Mouse (Mus musculus) forebrain, embryonic 14.5 days (tissue): ENCODE measurements around the gene Prim2. TPM values are rescaled to one million over a fixed set of nuclear protein-coding genes. Genes with fewer than 3 reads are reported as not detected.
A peak's percentile ranks its signal among the peaks of the same experiment; 100 is the strongest.

Source experiments
- ATAC-seq: fragments of 200-750 bp; cut with Nextera tagmentation; 2 replicates; pipeline ENCODE4 v1.8.0; 2017; ENCODE audit warnings: mild to moderate bottlenecking, moderate library complexity
- DNase-seq: peaks from one replicate; pipeline ENCODE4 v3.0.0-alpha.2; 2015; ENCODE audit warnings: low spot score
- H3K27ac ChIP-seq: fragments of 300-500 bp; sonication (generic); 2 replicates; pipeline ENCODE4 v1.5.1; 2014; ENCODE audit warnings: low read depth, mild to moderate bottlenecking, control low read depth, low read length, moderate library complexity
- H3K27me3 ChIP-seq: fragments of 300-500 bp; sonication (generic); replicated peaks from 2 replicates; pipeline ENCODE4 v1.6.1; 2014; ENCODE audit warnings: low read length, control low read depth, mixed read lengths; ENCODE audit not compliant: control insufficient read depth, insufficient read depth
- H3K36me3 ChIP-seq: fragments of 300-500 bp; sonication (generic); 2 replicates; pipeline ENCODE4 v1.6.1; 2014; ENCODE audit warnings: low read length, control low read depth; ENCODE audit not compliant: control insufficient read depth, insufficient read depth
- H3K4me1 ChIP-seq: fragments of 300-500 bp; sonication (generic); 2 replicates; pipeline ENCODE4 v1.6.1; 2014; ENCODE audit warnings: antibody characterized with exemption, low read length, control low read depth; ENCODE audit not compliant: control insufficient read depth, insufficient read depth
- H3K4me2 ChIP-seq: fragments of 300-500 bp; sonication (generic); 2 replicates; pipeline ENCODE4 v1.6.1; 2014; ENCODE audit warnings: mild to moderate bottlenecking, control low read depth, low read length
- H3K4me3 ChIP-seq: fragments of 300-500 bp; sonication (generic); 2 replicates; pipeline ENCODE4 v1.5.1; 2014; ENCODE audit warnings: low read depth, low read length, control low read depth
- H3K9ac ChIP-seq: fragments of 300-500 bp; sonication (generic); 2 replicates; pipeline ENCODE4 v1.6.1; 2014; ENCODE audit warnings: mild to moderate bottlenecking, low read length, control low read depth, moderate library complexity
- H3K9me3 ChIP-seq: fragments of 300-500 bp; sonication (generic); replicated peaks from 2 replicates; pipeline ENCODE4 v1.6.1; 2016; ENCODE audit warnings: low read length, control low read depth, mixed read lengths; ENCODE audit not compliant: control insufficient read depth
- WGBS: fragments of 180-500 bp; shearing (Covaris S2); extraction: QIAGEN DNeasy Blood & Tissue Kit; methylation state at CpG from one replicate; pipeline ENCODE4 v1.1.7; 2014; 5-methylcytosine and 5-hydroxymethylcytosine counted together
- polyA plus RNA-seq: library from polyadenylated mRNA; unstranded; fragments of >200 nt; fragmentation: Nextera tagmentation; extraction: Ambion mirVana; gene quantifications from 2 replicates; pipeline ENCODE4 v1.2.1, GENCODE M21; 2014

Prim2 gene
- polyA plus RNA-seq, 1 experiment from 2014 or later = 36.8 TPM

DNA sequence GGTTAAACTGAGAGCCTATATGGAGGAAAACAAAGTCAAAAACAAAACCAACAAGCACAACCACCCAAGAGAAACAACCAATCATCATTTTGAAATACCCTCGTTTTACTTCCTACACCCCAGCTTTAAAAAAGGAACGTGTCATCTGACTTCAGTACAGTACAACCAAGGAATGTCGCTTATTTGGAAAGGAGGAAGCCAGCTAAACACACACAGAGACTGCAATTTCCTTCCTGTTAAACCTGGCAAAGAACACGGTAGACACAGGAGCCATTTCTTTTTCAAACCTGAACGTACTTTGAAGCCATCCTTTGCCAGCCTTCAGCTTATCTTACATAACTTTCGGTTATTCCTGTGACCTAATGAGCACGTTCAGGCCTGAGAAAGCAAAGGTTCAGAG, 166.7 kb downstream of the Prim2 start:
- Histone ChIP-seq H3K4me2 (no peak overlapping the region), H3K27me3 (no peaks in the 10 kb centered on the region)
- WGBS = 58% methylated on average over 7 of the region's 7 CpGs

DNA sequence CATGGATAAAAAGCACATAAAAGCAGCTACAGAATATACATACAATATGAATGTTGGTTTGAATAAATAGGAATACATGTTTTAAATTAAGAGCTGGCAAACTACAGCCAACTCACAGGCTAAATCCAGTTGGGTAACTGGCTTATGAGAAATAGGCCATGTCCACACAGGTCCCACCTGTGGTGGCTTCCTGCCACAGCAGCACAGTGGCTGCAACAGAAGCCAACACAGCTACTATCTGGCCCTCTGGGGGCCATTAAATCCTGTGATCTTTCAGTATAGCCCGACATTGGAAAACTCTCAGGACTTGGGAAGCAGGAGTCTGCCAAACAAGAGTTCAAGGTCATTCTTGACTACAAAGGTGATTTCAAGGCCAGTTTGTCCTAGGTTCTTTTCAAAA, 167.3 kb downstream of the Prim2 start:
- Histone ChIP-seq H3K27ac (no peak overlapping the region), H3K4me1 (no peaks in the 10 kb centered on the region; the same call in 1 of the 2 replicates), H3K9me3 (no peaks in the 10 kb centered on the region), H3K36me3 (no peaks in the 10 kb centered on the region), H3K4me2 (no peak overlapping the region), H3K9ac (no peak overlapping the region), H3K4me3 (no peak overlapping the region), H3K27me3 (no peaks in the 10 kb centered on the region)
- DNase-seq (no peak), ATAC-seq (no peak)
- WGBS = 83% methylated on average over 1 of the region's 1 CpGs

More for the DNA sequence above, 166.7 kb downstream of the Prim2 start:
- ATAC-seq (no peak), DNase-seq (no peak)
- H3K4me1 ChIP-seq = no peaks in the 10 kb centered on the region; the same call in 1 of the 2 replicates
- H3K4me3 ChIP-seq = no peak overlapping the region
- H3K9me3 ChIP-seq = no peaks in the 10 kb centered on the region
- H3K9ac ChIP-seq = no peak overlapping the region
- H3K36me3 ChIP-seq = no peaks in the 10 kb centered on the region
- no peak overlapping the region for H3K27ac ChIP-seq

DNA sequence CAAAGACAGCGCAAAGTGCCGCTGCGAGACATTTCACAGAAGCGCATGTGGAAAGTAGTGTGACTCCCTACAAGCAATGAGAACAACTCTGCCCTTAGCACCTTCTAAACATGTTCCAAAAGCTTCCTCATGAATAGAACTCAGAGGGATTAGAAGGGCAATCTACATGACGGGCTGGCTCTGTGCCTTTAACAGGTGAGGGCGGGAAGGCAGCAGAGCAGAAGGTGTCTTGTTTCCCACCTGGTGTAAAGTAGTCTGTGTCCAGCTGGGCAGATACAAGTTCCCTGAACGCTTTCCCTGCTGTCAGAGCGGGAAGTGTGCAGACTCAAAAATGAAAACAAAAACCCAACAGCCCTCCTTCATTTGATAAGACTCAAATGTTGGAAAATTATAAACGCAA, 169.5 kb downstream of the Prim2 start:
- WGBS = 77% methylated on average over 9 of the region's 9 CpGs
- Histone ChIP-seq H3K4me1 (peaks cover 9% of the 10 kb centered on the region), H3K9ac (no peak overlapping the region), H3K27me3 (no peaks in the 10 kb centered on the region), H3K4me2 (no peak overlapping the region), H3K27ac (no peak overlapping the region), H3K9me3 (no peaks in the 10 kb centered on the region), H3K36me3 (no peaks in the 10 kb centered on the region), H3K4me3 (no peak overlapping the region)
- no peak for ATAC-seq
- peak; percentile 23 for DNase-seq

DNA sequence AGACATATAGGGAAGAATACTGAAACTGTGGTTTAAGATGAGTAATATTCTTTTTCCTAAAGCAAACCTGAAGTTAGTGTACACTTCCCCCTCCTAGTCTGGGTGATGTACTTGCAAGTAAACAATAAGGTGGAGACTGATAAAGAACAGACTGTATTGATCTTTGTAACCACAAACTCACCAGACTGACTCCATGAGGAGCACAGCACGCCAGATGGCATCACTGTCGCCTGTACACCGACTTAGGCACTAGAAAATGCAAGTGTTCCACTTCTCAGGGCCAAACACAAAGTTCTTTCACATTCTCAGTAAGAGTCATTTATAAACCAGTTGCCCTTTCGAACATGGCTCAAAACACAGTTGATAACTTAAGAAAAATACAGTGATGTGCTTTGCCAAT, 170.0 kb downstream of the Prim2 start:
- Histone ChIP-seq H3K4me2 (no peak overlapping the region), H3K9me3 (no peaks in the 10 kb centered on the region), H3K27me3 (no peaks in the 10 kb centered on the region), H3K4me3 (no peak overlapping the region), H3K27ac (no peak overlapping the region), H3K36me3 (no peaks in the 10 kb centered on the region), H3K4me1 (peaks cover 11% of the 10 kb centered on the region), H3K9ac (no peak overlapping the region)
- no peak; the same call in 1 of the 2 replicates for ATAC-seq
- 82% methylated on average over 4 of the region's 4 CpGs for WGBS
- peak; percentile 30 for DNase-seq

DNA sequence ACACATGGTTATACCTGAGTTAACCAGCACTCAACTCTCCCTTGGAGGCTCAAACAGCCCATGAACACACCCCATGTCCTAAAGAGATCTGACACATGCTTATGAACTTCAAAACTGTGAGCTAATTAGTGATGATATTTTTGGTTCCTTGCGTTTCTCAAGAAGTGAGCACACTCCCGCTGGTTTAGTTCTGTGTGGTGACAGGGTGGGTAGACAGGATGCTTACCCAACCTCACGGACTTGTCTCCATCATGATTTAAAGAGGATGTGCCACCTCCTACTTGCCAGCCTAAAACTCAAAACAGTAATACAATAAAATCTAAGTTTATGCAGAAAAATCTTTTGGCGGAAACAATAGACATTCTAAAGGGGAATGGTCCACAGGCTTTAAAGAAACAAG, 173.5 kb downstream of the Prim2 start:
- WGBS = 73% methylated on average over 4 of the region's 4 CpGs
- H3K36me3 ChIP-seq = no peaks in the 10 kb centered on the region
- no peak overlapping the region for H3K4me2 ChIP-seq
- peaks cover 15% of the 10 kb centered on the region for H3K4me1 ChIP-seq
- H3K4me3 ChIP-seq = no peak overlapping the region
- H3K9ac ChIP-seq = no peak overlapping the region
- DNase-seq (no peak), ATAC-seq (no peak)
- no peaks in the 10 kb centered on the region for H3K27me3 ChIP-seq
- H3K27ac ChIP-seq = no peak overlapping the region
- H3K9me3 ChIP-seq = no peaks in the 10 kb centered on the region

DNA sequence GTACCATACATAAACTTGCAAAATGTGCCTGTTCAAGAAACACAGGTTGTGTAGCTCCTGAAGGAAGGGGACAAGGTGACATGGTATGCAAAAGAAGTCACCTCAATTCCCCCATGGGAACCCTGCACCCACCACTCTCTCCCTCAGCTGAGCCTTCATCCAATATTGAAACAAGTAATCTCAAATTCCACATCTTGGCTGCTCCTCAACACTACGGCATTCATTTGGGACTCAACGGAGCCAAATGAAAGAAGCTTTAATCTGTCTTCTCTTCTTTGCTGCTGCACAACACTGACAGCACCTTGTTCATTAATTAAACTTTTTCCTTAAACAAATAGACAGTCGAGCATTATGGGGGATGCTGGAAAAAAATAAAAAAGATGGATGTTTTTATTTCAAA, 174.0 kb downstream of the Prim2 start:
- Histone ChIP-seq H3K4me2 (no peak overlapping the region), H3K9me3 (no peaks in the 10 kb centered on the region), H3K4me3 (no peak overlapping the region), H3K27ac (peak overlapping the region; percentile 48; the same call in 1 of the 2 replicates), H3K4me1 (peaks cover 15% of the 10 kb centered on the region), H3K27me3 (no peaks in the 10 kb centered on the region), H3K36me3 (no peaks in the 10 kb centered on the region), H3K9ac (no peak overlapping the region)
- WGBS = 18% methylated on average over 3 of the region's 3 CpGs
- DNase-seq (peak; percentile 50), ATAC-seq (no peak)

DNA sequence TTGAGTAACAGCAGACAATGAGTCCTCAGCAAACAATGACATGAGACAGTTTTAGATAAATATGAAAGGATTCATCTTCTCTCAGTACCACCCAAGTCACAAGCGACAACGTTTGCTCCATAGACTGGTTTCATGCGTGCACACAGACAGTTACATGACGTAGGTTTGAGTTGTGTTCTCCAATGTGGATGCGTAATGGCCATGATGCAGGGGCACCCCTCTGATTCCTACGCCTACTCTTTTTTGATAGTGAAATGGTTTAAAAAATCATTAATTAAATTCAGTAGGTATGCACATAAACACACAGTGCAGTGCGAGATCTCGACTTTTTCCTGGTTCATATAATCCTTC, 174.4 kb downstream of the Prim2 start:
- Histone ChIP-seq H3K36me3 (no peaks in the 10 kb centered on the region), H3K9me3 (no peaks in the 10 kb centered on the region), H3K27me3 (no peaks in the 10 kb centered on the region), H3K27ac (peak overlapping the region; percentile 48; the same call in 1 of the 2 replicates), H3K4me3 (no peak overlapping the region), H3K4me2 (no peak overlapping the region), H3K4me1 (peaks cover 15% of the 10 kb centered on the region), H3K9ac (no peak overlapping the region)
- ATAC-seq (peak; percentile 65), DNase-seq (no peak)
- 55% methylated on average over 8 of the region's 8 CpGs for WGBS

DNA sequence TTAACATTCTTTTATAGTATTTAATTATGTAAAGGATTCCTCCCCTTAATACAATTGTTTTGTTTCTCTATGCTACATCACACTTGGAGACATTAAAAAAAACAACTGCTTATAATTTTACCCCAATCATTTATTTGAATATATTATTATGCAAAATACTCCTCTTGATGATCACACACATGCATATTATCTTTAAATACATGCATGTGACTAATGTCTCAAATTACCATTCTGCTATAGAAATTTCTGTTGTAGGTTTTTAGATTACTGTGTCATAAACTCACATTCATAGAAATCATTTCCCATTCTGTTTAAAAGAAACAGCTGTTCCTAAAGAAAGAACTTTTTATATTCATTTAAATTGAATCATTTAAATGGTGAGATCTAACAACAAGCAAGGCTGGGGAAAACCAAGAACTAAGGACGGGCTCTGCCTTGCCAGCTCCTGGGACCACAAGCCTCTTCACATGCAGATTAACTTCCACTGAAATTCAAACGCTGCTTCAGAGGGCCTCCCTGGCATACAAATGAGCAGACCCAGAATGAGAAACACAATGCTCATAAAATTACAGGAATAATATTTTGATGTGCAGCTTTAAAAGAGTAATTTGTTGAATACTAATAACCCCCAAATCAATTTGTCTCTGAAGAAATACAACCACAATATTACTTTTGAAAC, 174.9 kb downstream of the Prim2 start:
- peak; percentile 92 for ATAC-seq
- WGBS = 3% methylated on average over 2 of the region's 2 CpGs
- H3K27ac ChIP-seq = no peak overlapping the region

DNA sequence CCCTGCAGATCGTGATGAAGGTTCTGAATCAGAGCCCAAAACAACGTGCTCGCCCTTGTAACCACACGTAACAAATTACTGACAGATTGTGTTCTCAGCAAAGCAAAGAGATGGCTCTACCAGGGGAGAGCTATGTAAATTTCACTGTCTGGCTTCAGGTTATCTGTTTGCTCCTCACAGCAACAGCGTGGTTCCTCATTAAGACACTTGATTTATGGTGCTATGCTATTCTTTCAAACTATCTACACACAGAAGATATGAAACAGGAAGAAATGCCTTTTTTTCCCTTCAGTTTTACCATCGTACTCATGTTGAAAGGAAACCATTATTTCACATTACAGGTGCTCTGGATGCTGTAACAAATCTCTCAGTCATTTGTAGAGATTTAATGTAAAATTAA, 179.4 kb downstream of the Prim2 start:
- no peak for ATAC-seq
- no peak overlapping the region for H3K4me3 ChIP-seq
- no peak for DNase-seq
- WGBS = 80% methylated on average over 6 of the region's 6 CpGs
- H3K4me2 ChIP-seq = no peak overlapping the region
- no peaks in the 10 kb centered on the region for H3K9me3 ChIP-seq
- no peak overlapping the region for H3K9ac ChIP-seq
- no peaks in the 10 kb centered on the region for H3K36me3 ChIP-seq
- H3K27ac ChIP-seq = no peak overlapping the region
- H3K27me3 ChIP-seq = no peaks in the 10 kb centered on the region
- H3K4me1 ChIP-seq = peaks cover 7% of the 10 kb centered on the region

More for the DNA sequence above, 174.9 kb downstream of the Prim2 start:
- no peak overlapping the region for H3K4me2 ChIP-seq
- no peaks in the 10 kb centered on the region for H3K36me3 ChIP-seq
- no peak overlapping the region for H3K9ac ChIP-seq
- H3K4me3 ChIP-seq = no peak overlapping the region
- H3K27me3 ChIP-seq = no peaks in the 10 kb centered on the region
- H3K9me3 ChIP-seq = no peaks in the 10 kb centered on the region
- H3K4me1 ChIP-seq = peaks cover 15% of the 10 kb centered on the region
- peak; percentile 88 for DNase-seq
